Mouse (Mus musculus): Measurements from ENCODE around the gene Gm49721.
"Not testable (repeated sequence)": the region's sequence is repeated elsewhere in the genome, so short reads cannot be mapped to it uniquely, and the experiment has no call there.

GRCm38 (mm10) chr17:6997778-6998490 is 19.2 kb downstream of the Gm49721 start:
- TF ChIP-seq GABPA (IDR thresholded peaks at IDR 0.05; ENCODE audit: insufficient replicate concordance, low read depth, low read length); CTCF (conservative IDR thresholded peaks at IDR 0.05 in 1 of 2, IDR thresholded peaks at IDR 0.05 in 1 of 2; ENCODE audit: low read depth in 2 of 2, low read length in 2 of 2); POLR2A (IDR thresholded peaks at IDR 0.05; ENCODE audit: low read depth, low read length); USF2 (conservative IDR thresholded peaks at IDR 0.05; ENCODE audit: low read depth, low read length); EP300 (IDR thresholded peaks at IDR 0.05; ENCODE audit: low read length); ZKSCAN1 (IDR thresholded peaks at IDR 0.05; ENCODE audit: borderline replicate concordance, low read depth, low read length); JUN (IDR thresholded peaks at IDR 0.05; ENCODE audit: insufficient read depth, low read depth, low read length); ZC3H11A (IDR thresholded peaks at IDR 0.05; ENCODE audit: low read depth, low read length); MAX (IDR thresholded peaks at IDR 0.05; ENCODE audit: low read length); CHD2 (IDR thresholded peaks at IDR 0.05; ENCODE audit: low read length); RAD21 (IDR thresholded peaks at IDR 0.05; ENCODE audit: low read depth, low read length); MAFK (IDR thresholded peaks at IDR 0.05; ENCODE audit: insufficient replicate concordance, low read length); UBTF (IDR thresholded peaks at IDR 0.05; ENCODE audit: low read depth, low read length): not testable (repeated sequence)

Measured in CH12.LX (cell line).